ENCODE assay signal across 31 mouse cellular contexts in genomic region chr3:68786771-68787170, GRCm38 (mm10).
DNase-seq lines count a peak whose midpoint lies in the region; ATAC-seq lines count a peak whose summit lies in the region.
"Had no signal": no experiment of that assay in that cellular context is flagged by ENCODE, and none has a peak within 500 bp of the region (broad histone marks: within the 10 kb centered on the region; RNA-seq: fewer than 3 reads in every experiment).

No protein-coding gene starts in this region.

- WGBS in midbrain, embryonic 16.5 days, result 85% methylated on average over 3 of the region's 3 CpGs
- 87% methylated on average over 3 of the region's 3 CpGs for WGBS in midbrain, embryonic 10.5 days

- H3K9ac ChIP-seq in midbrain, embryonic 16.5 days (ENCODE audit: low read depth, low read length), result no peak overlapping the region
- H3K9ac ChIP-seq: embryonic facial prominence, embryonic 15.5 days; forebrain, embryonic 12.5 days; hindbrain, embryonic 12.5 days; limb, embryonic 15.5 days; liver, embryonic 13.5 days; lung, embryonic 14.5 days; midbrain, embryonic 12.5 days had no signal

- H3K27me3 ChIP-seq in midbrain, embryonic 16.5 days (ENCODE audit: control insufficient read depth, insufficient read depth, low read depth, low read length), result no peaks in the 10 kb centered on the region
- no peaks in the 10 kb centered on the region for H3K27me3 ChIP-seq in midbrain, embryonic 10.5 days (ENCODE audit: low read depth, poor library complexity, severe bottlenecking)
- H3K27me3 ChIP-seq: embryonic facial prominence, embryonic 15.5 days; forebrain, embryonic 12.5 days; hindbrain, embryonic 12.5 days; limb, embryonic 15.5 days; liver, embryonic 13.5 days; midbrain, embryonic 12.5 days had no signal

- H3K4me3 ChIP-seq in midbrain, embryonic 16.5 days (ENCODE audit: low read depth, low read length), result no peak overlapping the region
- H3K4me3 ChIP-seq in midbrain, embryonic 10.5 days, result no peak overlapping the region
- H3K4me3 ChIP-seq: embryonic facial prominence, embryonic 10.5 days; embryonic facial prominence, embryonic 15.5 days; forebrain, embryonic 12.5 days; hindbrain, embryonic 12.5 days; limb, embryonic 10.5 days; limb, embryonic 15.5 days; liver, embryonic 13.5 days; midbrain, embryonic 12.5 days had no signal

- peak; percentile 29; the same call in 1 of the 2 replicates for ATAC-seq in midbrain, embryonic 16.5 days
- peak; percentile 56 for ATAC-seq in CD4-positive, CD25-positive, alpha-beta regulatory T cell, adult 4 months
- ATAC-seq: hindbrain, postnatal 0 days; intestine, postnatal 0 days; Patski had no signal

- no peak overlapping the region for H3K27ac ChIP-seq in midbrain, embryonic 16.5 days (ENCODE audit: low read length)
- H3K27ac ChIP-seq in midbrain, embryonic 10.5 days (replicated peaks), result no peak overlapping the region
- H3K27ac ChIP-seq: embryonic facial prominence, embryonic 15.5 days; forebrain, embryonic 12.5 days; hindbrain, embryonic 12.5 days; hindbrain, postnatal 0 days; limb, embryonic 10.5 days; limb, embryonic 15.5 days; liver, embryonic 13.5 days; midbrain, embryonic 12.5 days; stomach, postnatal 0 days had no signal

- no peak for DNase-seq in midbrain, embryonic 10.5 days (ENCODE audit: low spot score)
- DNase-seq in CD4-positive helper T cell, adult 2 months (ENCODE audit: low read depth, low spot score), result peak; percentile 57
- DNase-seq in naive thymus-derived CD4-positive, alpha-beta T cell, adult 2 months (ENCODE audit: low read depth), result peak; percentile 68
- no peak for DNase-seq in lung, adult 18-20 months
- DNase-seq in cerebellum, adult 8-10 months, result no peak
- DNase-seq: adrenal gland, adult 2 months; adrenal gland, postnatal 36 days; cerebellum, adult 18-20 months; cerebellum, postnatal 25 days; gastrocnemius, postnatal 14 days; heart, postnatal 36 days; kidney, adult 9 months; kidney, postnatal 10 days; liver, embryonic 13.5 days; lung, embryonic 14.5 days; right cerebral cortex, postnatal 4 days had no signal

- no peak overlapping the region for H3K4me2 ChIP-seq in midbrain, embryonic 16.5 days (ENCODE audit: low read length)
- H3K4me2 ChIP-seq: embryonic facial prominence, embryonic 15.5 days; forebrain, embryonic 12.5 days; heart, embryonic 11.5 days; hindbrain, embryonic 12.5 days; limb, embryonic 15.5 days; liver, embryonic 13.5 days; lung, embryonic 14.5 days; midbrain, embryonic 12.5 days had no signal

- no peaks in the 10 kb centered on the region for H3K36me3 ChIP-seq in midbrain, embryonic 16.5 days (ENCODE audit: control insufficient read depth, insufficient read depth, low read length)
- H3K36me3 ChIP-seq in midbrain, embryonic 10.5 days, result no peaks in the 10 kb centered on the region
- H3K36me3 ChIP-seq: embryonic facial prominence, embryonic 10.5 days; embryonic facial prominence, embryonic 15.5 days; forebrain, embryonic 12.5 days; G1E; hindbrain, embryonic 12.5 days; limb, embryonic 10.5 days; limb, embryonic 15.5 days; liver, embryonic 13.5 days; midbrain, embryonic 12.5 days had no signal

- peaks cover 4% of the 10 kb centered on the region; the same call in 1 of the 2 replicates for H3K4me1 ChIP-seq in midbrain, embryonic 16.5 days (ENCODE audit: control insufficient read depth, insufficient read depth, low read length)
- peaks cover 33% of the 10 kb centered on the region for H3K4me1 ChIP-seq in midbrain, embryonic 10.5 days
- H3K4me1 ChIP-seq: hindbrain, embryonic 12.5 days; midbrain, embryonic 12.5 days had no signal

- H3K9me3 ChIP-seq in midbrain, embryonic 16.5 days (replicated peaks; ENCODE audit: control insufficient read depth, low read length, poor library complexity, severe bottlenecking), result no peaks in the 10 kb centered on the region
- H3K9me3 ChIP-seq in midbrain, embryonic 10.5 days (replicated peaks), result no peaks in the 10 kb centered on the region
- H3K9me3 ChIP-seq: embryonic facial prominence, embryonic 15.5 days; forebrain, embryonic 12.5 days; G1E; hindbrain, embryonic 12.5 days; limb, embryonic 10.5 days; limb, embryonic 15.5 days; liver, embryonic 13.5 days had no signal

Comparison
In these comparisons a context has a peak if more than half of its experiments do, and no peak if none do; other contexts are left out.
1. DNase-seq: peak in CD4-positive helper T cell, adult 2 months (single experiment) and naive thymus-derived CD4-positive, alpha-beta T cell, adult 2 months (single experiment); none in midbrain, embryonic 10.5 days (single experiment), lung, adult 18-20 months (0 of 2) and cerebellum, adult 8-10 months (single experiment).